ENCODE assay signal across 10 mouse cellular contexts in the genomic region with DNA sequence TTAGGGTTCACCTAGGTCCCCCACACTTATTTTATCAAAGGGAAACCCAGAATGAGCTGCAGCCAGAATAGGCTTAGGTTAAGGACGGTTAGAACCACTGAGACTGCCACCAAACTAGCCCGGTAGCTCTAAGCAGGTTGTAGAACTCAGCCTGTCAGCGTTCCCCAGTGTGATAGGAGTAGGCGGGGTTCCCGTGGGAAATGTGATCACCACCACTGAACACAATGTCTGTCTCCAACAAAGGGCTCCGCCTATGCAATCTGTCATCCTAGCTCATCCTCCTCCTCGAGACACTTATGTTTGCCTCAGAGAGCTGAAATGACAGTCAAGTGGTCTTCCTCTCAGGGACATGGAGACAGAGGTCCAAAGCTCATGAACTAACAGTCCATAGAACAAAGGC.
"Had no signal": no experiment of that assay in that cellular context is flagged by ENCODE, and none has a peak within 500 bp of the region (broad histone marks: within the 10 kb centered on the region; RNA-seq: fewer than 3 reads in every experiment).

No protein-coding gene starts in this region.

- DNase-seq: kidney, adult 18-20 months; kidney, postnatal 14 days; left cerebral cortex, postnatal 4 days; lung, adult 18-20 months; thymus, adult 18-20 months; thymus, postnatal 14 days had no signal

- ATAC-seq: midbrain, embryonic 16.5 days had no signal

- H3K4me1 ChIP-seq: limb, embryonic 13.5 days; midbrain, embryonic 12.5 days had no signal

- H3K9me3 ChIP-seq: limb, embryonic 13.5 days; midbrain, embryonic 12.5 days had no signal

- H3K36me3 ChIP-seq: limb, embryonic 13.5 days; midbrain, embryonic 12.5 days had no signal

- H3K27me3 ChIP-seq: limb, embryonic 13.5 days; midbrain, embryonic 12.5 days had no signal

- H3K4me3 ChIP-seq: layer of hippocampus, adult 2 months; limb, embryonic 13.5 days; midbrain, embryonic 12.5 days had no signal
